In the genomic region with DNA sequence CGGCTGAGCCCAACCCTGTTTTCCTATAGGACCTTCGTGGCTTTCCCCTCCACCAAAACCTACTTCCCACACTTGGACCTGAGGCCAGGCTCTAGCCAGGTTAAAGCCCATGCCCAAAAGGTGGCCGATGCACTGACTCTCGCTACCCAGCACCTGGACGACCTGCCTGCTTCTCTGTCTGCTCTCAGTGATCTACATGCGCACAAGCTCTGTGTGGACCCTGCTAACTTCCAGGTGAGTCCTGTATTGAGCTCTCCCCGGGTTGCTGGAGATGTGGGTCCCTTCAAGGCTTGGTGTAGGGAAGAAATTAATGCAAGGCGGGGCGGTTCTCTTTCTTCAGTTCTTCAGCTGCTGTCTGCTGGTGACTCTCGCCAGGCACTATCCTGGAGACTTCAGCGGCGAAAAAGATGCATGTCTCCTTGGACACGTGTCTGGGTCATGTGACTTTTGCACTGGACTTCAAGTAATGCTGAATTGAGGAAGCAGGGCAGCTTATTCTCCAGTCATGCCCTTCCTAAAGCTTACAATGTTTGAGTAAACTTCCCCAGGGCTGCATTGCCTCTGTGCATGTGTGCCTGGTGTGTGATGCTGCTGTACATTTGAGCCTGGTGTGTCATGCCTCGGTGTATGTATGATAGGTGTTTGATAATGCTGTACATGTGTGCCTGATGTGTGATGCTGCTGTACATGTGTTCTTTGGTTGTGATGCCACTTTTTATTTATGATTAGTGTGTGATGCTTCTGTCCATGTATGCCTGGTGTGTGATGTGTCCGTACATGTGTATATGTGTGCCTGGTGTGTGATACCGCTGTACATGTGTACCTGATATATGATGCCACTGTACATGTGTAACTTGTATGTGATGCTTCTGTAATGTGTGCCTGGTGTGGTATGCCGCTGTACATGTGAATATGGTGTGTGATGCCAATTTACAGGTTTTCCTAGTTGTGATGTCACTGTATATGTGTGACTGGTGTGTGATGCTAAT, we compare ENCODE assay signal across 8 mouse cellular contexts. TPM values are rescaled to one million over a fixed set of nuclear protein-coding genes. Genes with fewer than 3 reads are reported as not detected.
A peak's percentile ranks its signal among the peaks of the same experiment; 100 is the strongest.
DNase-seq lines count a peak whose midpoint lies in the region; ATAC-seq and TF ChIP-seq lines count a peak whose summit lies in the region.

No protein-coding gene starts in this region.

- peak overlapping the region; percentile 63 for H3K4me3 ChIP-seq in ES-Bruce4 (ENCODE audit: low read depth, low read length)
- H3K4me3 ChIP-seq in forebrain, postnatal 0 days (ENCODE audit: low read depth, low read length): peak overlapping the region; percentile 20; the same call in 1 of the 2 replicates
- H3K4me3 ChIP-seq in liver, postnatal 0 days (ENCODE audit: low read depth, low read length): peak overlapping the region; percentile 22; the same call in 1 of the 2 replicates

- ATAC-seq in frontal cortex, adult (ENCODE audit: low TSS enrichment): 0 out of 2 replicates have a peak, but pooled peaks have one; percentile 21
- 0 out of 2 replicates have a peak, but pooled peaks have one; percentile 8 for ATAC-seq in forebrain, postnatal 0 days
- ATAC-seq in liver, postnatal 0 days: no peak

- no peaks in the 10 kb centered on the region for H3K27me3 ChIP-seq in ES-Bruce4 (ENCODE audit: control insufficient read depth, insufficient read depth, low read length, poor library complexity, severe bottlenecking)
- no peaks in the 10 kb centered on the region for H3K27me3 ChIP-seq in forebrain, postnatal 0 days (ENCODE audit: insufficient read depth, low read length)
- H3K27me3 ChIP-seq in liver, postnatal 0 days (ENCODE audit: insufficient read depth, low read length): no peaks in the 10 kb centered on the region

- no peaks in the 10 kb centered on the region for H3K9me3 ChIP-seq in ES-Bruce4 (replicated peaks; ENCODE audit: control insufficient read depth, insufficient read depth, low read length, poor library complexity, severe bottlenecking)
- H3K9me3 ChIP-seq in forebrain, postnatal 0 days (ENCODE audit: low read length): no peaks in the 10 kb centered on the region
- no peaks in the 10 kb centered on the region for H3K9me3 ChIP-seq in liver, postnatal 0 days (ENCODE audit: low read length)

- no peaks in the 10 kb centered on the region for H3K36me3 ChIP-seq in ES-Bruce4 (ENCODE audit: control insufficient read depth, insufficient read depth, low read length, poor library complexity, severe bottlenecking)
- H3K36me3 ChIP-seq in forebrain, postnatal 0 days (ENCODE audit: insufficient read depth): no peaks in the 10 kb centered on the region
- H3K36me3 ChIP-seq in liver, postnatal 0 days (replicated peaks; ENCODE audit: insufficient read depth, low read length): 0 out of 2 replicates have a peak, but pooled peaks cover 2% of the 10 kb centered on the region

- 60% methylated on average over 14 of the region's 17 CpGs for WGBS in forebrain, postnatal 0 days
- 51% methylated on average over 13 of the region's 17 CpGs for WGBS in liver, postnatal 0 days (ENCODE audit: insufficient replicate concordance)

- H3K4me2 ChIP-seq in forebrain, postnatal 0 days (ENCODE audit: low read depth): peak overlapping the region; percentile 42
- H3K4me2 ChIP-seq in liver, postnatal 0 days (ENCODE audit: low read depth, low read length): peak overlapping the region; percentile 55

- TF ChIP-seq CTCF in ES-Bruce4 (IDR thresholded peaks at IDR 0.05; ENCODE audit: low read depth, low read length): no peak
- no peak for TF ChIP-seq CTCF in forebrain, postnatal 0 days (IDR thresholded peaks at IDR 0.05; ENCODE audit: low read depth)
- TF ChIP-seq CTCF in liver, postnatal 0 days (IDR thresholded peaks at IDR 0.05; ENCODE audit: low read depth): no peak

- H3K9ac ChIP-seq in ES-Bruce4 (ENCODE audit: low read depth, poor library complexity, severe bottlenecking): no peak overlapping the region
- no peak overlapping the region for H3K9ac ChIP-seq in forebrain, postnatal 0 days
- no peak overlapping the region for H3K9ac ChIP-seq in liver, postnatal 0 days (replicated peaks)

- no peak for TF ChIP-seq EP300 in ES-Bruce4 (IDR thresholded peaks at IDR 0.05; ENCODE audit: insufficient read depth, low read depth, low read length)
- no peak for TF ChIP-seq EP300 in liver, postnatal 0 days (IDR thresholded peaks at IDR 0.05; ENCODE audit: low read depth)

- no peak overlapping the region for H3K27ac ChIP-seq in ES-Bruce4 (ENCODE audit: insufficient read depth, low read length)
- no peak overlapping the region for H3K27ac ChIP-seq in forebrain, postnatal 0 days (ENCODE audit: low read depth, low read length)
- no peak overlapping the region for H3K27ac ChIP-seq in liver, postnatal 0 days (ENCODE audit: low read depth)

- no peaks in the 10 kb centered on the region for H3K4me1 ChIP-seq in ES-Bruce4 (ENCODE audit: control insufficient read depth, insufficient read depth, low read length)
- peaks cover 7% of the 10 kb centered on the region; the same call in 1 of the 2 replicates for H3K4me1 ChIP-seq in forebrain, postnatal 0 days (ENCODE audit: insufficient read depth)
- H3K4me1 ChIP-seq in liver, postnatal 0 days (ENCODE audit: insufficient read depth): no peaks in the 10 kb centered on the region

- TF ChIP-seq POLR2A in ES-Bruce4 (IDR thresholded peaks at IDR 0.05; ENCODE audit: insufficient read depth, low read length): no peak

- no peak for DNase-seq in frontal cortex, postnatal 14 days (ENCODE audit: low spot score in 2 of 2)
- no peak for DNase-seq in forebrain, postnatal 0 days
- no peak for DNase-seq in liver, postnatal 0 days
- no peak for DNase-seq in ovary, adult 18-20 months (ENCODE audit: low spot score)
- no peak for DNase-seq in right cerebral cortex, postnatal 10 days (ENCODE audit: low spot score in 2 of 2)
- DNase-seq in kidney, postnatal 14 days: no peak

RNA-seq across cellular contexts. Expression of a gene that starts 0.7 kb away (rescaled TPM):
- polyA plus RNA-seq in ES-Bruce4 (2011; ENCODE audit: insufficient read depth, insufficient read length, low read depth, missing spikeins): not detected in 2 replicates
- total RNA-seq in forebrain, postnatal 0 days (2014; rRNA removed): 1.3 and 1.6 TPM in 2 replicates
- 2.3 and 2.6 TPM in 2 replicates for polyA plus RNA-seq in forebrain, postnatal 0 days (2015; fragmentation: Nextera tagmentation; extraction: Ambion mirVana)
- 3.0 and 4.4 TPM in 2 replicates for polyA plus RNA-seq in liver, postnatal 0 days (2015; fragmentation: Nextera tagmentation; extraction: Ambion mirVana)

RNA-seq across cellular contexts. Expression of a gene that starts 4.3 kb away (rescaled TPM):
- polyA plus RNA-seq in ES-Bruce4 (2011; ENCODE audit: insufficient read depth, insufficient read length, low read depth, missing spikeins): 5.6 and 10.3 TPM in 2 replicates
- 789 and 953 TPM in 2 replicates for total RNA-seq in forebrain, postnatal 0 days (2014; rRNA removed)
- polyA plus RNA-seq in forebrain, postnatal 0 days (2015; fragmentation: Nextera tagmentation; extraction: Ambion mirVana): 1,191 and 1,686 TPM in 2 replicates
- 64,656 and 66,091 TPM in 2 replicates for polyA plus RNA-seq in liver, postnatal 0 days (2015; fragmentation: Nextera tagmentation; extraction: Ambion mirVana)

RNA-seq across cellular contexts. Expression of a gene that starts 13.8 kb away (rescaled TPM):
- polyA plus RNA-seq in ES-Bruce4 (2011; ENCODE audit: insufficient read depth, insufficient read length, low read depth, missing spikeins): not detected in 2 replicates
- total RNA-seq in forebrain, postnatal 0 days (2014; rRNA removed): 0.71 and 1.8 TPM in 2 replicates
- polyA plus RNA-seq in forebrain, postnatal 0 days (2015; fragmentation: Nextera tagmentation; extraction: Ambion mirVana): 3.5 and 5.5 TPM in 2 replicates
- polyA plus RNA-seq in liver, postnatal 0 days (2015; fragmentation: Nextera tagmentation; extraction: Ambion mirVana): 70.9 and 75.1 TPM in 2 replicates

RNA-seq across cellular contexts. Expression of a gene that starts 17.3 kb away (rescaled TPM):
- polyA plus RNA-seq in ES-Bruce4 (2011; ENCODE audit: insufficient read depth, insufficient read length, low read depth, missing spikeins): 1.2 and 1.6 TPM in 2 replicates
- total RNA-seq in forebrain, postnatal 0 days (2014; rRNA removed): 405 and 563 TPM in 2 replicates
- polyA plus RNA-seq in forebrain, postnatal 0 days (2015; fragmentation: Nextera tagmentation; extraction: Ambion mirVana): 490 and 723 TPM in 2 replicates
- polyA plus RNA-seq in liver, postnatal 0 days (2015; fragmentation: Nextera tagmentation; extraction: Ambion mirVana): 32,136 and 32,798 TPM in 2 replicates

RNA-seq across cellular contexts. Expression of a gene that starts 24.4 kb away (rescaled TPM):
- not detected in 2 replicates for polyA plus RNA-seq in ES-Bruce4 (2011; ENCODE audit: insufficient read depth, insufficient read length, low read depth, missing spikeins)
- total RNA-seq in forebrain, postnatal 0 days (2014; rRNA removed): not detected in 2 replicates
- not detected in 2 replicates for polyA plus RNA-seq in forebrain, postnatal 0 days (2015; fragmentation: Nextera tagmentation; extraction: Ambion mirVana)
- polyA plus RNA-seq in liver, postnatal 0 days (2015; fragmentation: Nextera tagmentation; extraction: Ambion mirVana): 5.6 and 6.3 TPM in 2 replicates

Comparison
In these comparisons a context has a peak if more than half of its experiments do, and no peak if none do; other contexts are left out.
1. RNA of a gene that starts 4.3 kb away (polyA plus RNA-seq): 64,656 to 66,091 TPM in liver, postnatal 0 days and 1,191 to 1,686 TPM in forebrain, postnatal 0 days; 5.6 to 10.3 TPM in ES-Bruce4; every median in the first group is over 100 times any median in the second.
2. RNA of a gene that starts 13.8 kb away (polyA plus RNA-seq): 70.9 to 75.1 TPM in liver, postnatal 0 days; 3.5 to 5.5 TPM in forebrain, postnatal 0 days and not detected in ES-Bruce4; every median in the first group is over 10 times any median in the second.
3. Peak in every context shown above with its lines, with median percentiles within 50 percentile points of each other: H3K4me3 ChIP-seq.